Comparison of ENCODE assay signal across 8 mouse cellular contexts in the genomic region with DNA sequence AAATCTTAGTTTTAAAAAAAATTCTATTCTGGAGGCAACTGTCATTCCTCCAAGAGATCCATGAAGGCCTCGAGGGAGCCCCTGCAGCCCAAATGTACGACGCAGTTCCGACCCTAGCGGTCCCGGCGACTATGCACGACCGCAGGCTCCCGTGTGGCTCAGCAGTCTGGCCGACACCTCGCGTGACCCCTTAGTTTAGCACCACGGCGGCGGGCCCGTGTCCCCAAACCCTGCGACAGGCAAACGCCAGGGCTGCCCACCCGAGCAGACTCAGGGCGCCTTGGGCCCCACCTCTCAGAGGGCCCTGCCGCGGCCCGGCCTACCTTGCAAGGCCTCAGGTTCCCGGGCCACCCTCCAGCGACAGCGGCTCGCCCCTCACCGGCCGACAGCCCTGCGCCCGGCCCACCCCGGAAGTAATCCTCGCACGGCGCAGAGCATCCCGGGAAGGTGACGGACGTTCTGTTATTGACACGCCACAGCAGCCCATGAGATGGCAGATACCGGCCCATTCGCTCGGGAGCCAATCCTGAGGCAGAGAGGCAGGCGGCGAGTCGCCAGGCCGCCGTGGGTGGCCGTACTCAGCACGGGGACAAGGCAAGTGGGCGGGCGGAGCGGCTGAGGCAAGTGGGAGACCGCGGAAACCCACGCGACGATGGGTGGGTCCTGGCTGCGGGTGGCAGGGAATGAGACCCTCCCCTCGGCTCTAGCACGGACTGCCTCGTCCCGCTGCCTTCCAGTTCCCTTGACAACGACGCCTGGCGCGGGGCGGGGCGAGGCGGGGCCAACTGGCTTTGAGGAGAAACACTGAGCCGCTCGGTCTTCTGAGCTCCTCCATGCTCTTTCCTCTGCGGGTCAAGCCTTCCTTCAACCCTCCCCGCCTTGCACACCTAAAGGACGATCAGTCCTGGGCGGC. TPM values are rescaled to one million over a fixed set of nuclear protein-coding genes. Genes with fewer than 3 reads are reported as not detected.
A peak's percentile ranks its signal among the peaks of the same experiment; 100 is the strongest.
DNase-seq lines count a peak whose midpoint lies in the region; ATAC-seq and TF ChIP-seq lines count a peak whose summit lies in the region.

Anks3 (minus strand) TSS at position 409 of the 913 bp plus-strand sequence.

- H3K27ac ChIP-seq in forebrain, embryonic 15.5 days (replicated peaks): peak within 1 kb of the TSS; percentile 85

- peak within 1 kb of the TSS; percentile 77 for H3K9ac ChIP-seq in forebrain, embryonic 15.5 days (replicated peaks)

- H3K4me1 ChIP-seq in forebrain, embryonic 15.5 days: peaks cover 25% of the 10 kb centered on the region
- H3K4me1 ChIP-seq in lung, adult 2 months (ENCODE audit: control insufficient read depth, insufficient read depth, low read length): peaks cover 9% of the 10 kb centered on the region

- peak within 1 kb of the TSS; percentile 80 for H3K4me3 ChIP-seq in forebrain, embryonic 15.5 days
- peak within 1 kb of the TSS; percentile 90 for H3K4me3 ChIP-seq in lung, adult 2 months (replicated peaks; ENCODE audit: extremely low read depth, low read depth, low read length)

- H3K9me3 ChIP-seq in forebrain, embryonic 15.5 days: no peaks in the 10 kb centered on the region

- intact Hi-C loops in heart, postnatal 25 days (cut with DNase I): loop anchor here (2.0 to 5.0 kb wide), 2 partner anchors 25 to 83 kb away; partner anchors contain the start of genes Glyr1 and Nudt16l1

- H3K36me3 ChIP-seq in forebrain, embryonic 15.5 days: no peaks in the 10 kb centered on the region

- TF ChIP-seq POLR2A in lung, adult 2 months (IDR thresholded peaks at IDR 0.05; ENCODE audit: borderline replicate concordance, extremely low read depth, low read depth, low read length): peak; percentile 67

- peak; percentile 99 for ATAC-seq in forebrain, embryonic 15.5 days (replicated peaks)
- ATAC-seq in neutrophil, adult 5-6 weeks (ENCODE audit: extremely low read depth, insufficient number of reproducible peaks, low FRiP score, poor library complexity, severe bottlenecking): peak; percentile 91

- no peaks in the 10 kb centered on the region for H3K27me3 ChIP-seq in forebrain, embryonic 15.5 days

- peak within 1 kb of the TSS; percentile 68 for H3K4me2 ChIP-seq in forebrain, embryonic 15.5 days (replicated peaks)

- peak; percentile 93 for DNase-seq in ES-CJ7 (ENCODE audit: low read depth, low spot score)
- peak; percentile 98 for DNase-seq in cerebellum, adult 11 months
- DNase-seq in heart, postnatal 25 days (ENCODE audit: low spot score): peak; percentile 99
- peak; percentile 100 for DNase-seq in layer of hippocampus, adult 18-20 months (ENCODE audit: low spot score in 2 of 2)
- DNase-seq in lung, adult 2 months: peak; percentile 94
- DNase-seq in thymus, adult 18-20 months: peak; percentile 91 to 93

- under 1% methylated on average over 76 of the region's 76 CpGs for WGBS in forebrain, embryonic 15.5 days
- WGBS in lung, adult 2 months: under 1% methylated on average over 76 of the region's 76 CpGs

- TF ChIP-seq CTCF in lung, adult 2 months (IDR thresholded peaks at IDR 0.05; ENCODE audit: insufficient read depth, low read length): no peak

RNA-seq across cellular contexts. Expression of gene Anks3, which starts in this region (rescaled TPM):
- 79.9 and 80.7 TPM in 2 replicates for polyA plus RNA-seq in forebrain, embryonic 15.5 days (2015; fragmentation: Nextera tagmentation; extraction: Ambion mirVana)
- total RNA-seq in heart, postnatal 25 days (2021): 10 to 100 TPM; 13.8 to 14.1 TPM
- 10 to 100 TPM; 70.2 to 71.8 TPM for total RNA-seq in layer of hippocampus, adult 18-20 months (2021)
- polyA plus RNA-seq in lung, adult 2 months (2012; rRNA removed): 55.9 and 58.6 TPM in 2 replicates
- 81.5 and 84.8 TPM in 2 replicates for total RNA-seq in neutrophil, adult 5-6 weeks (2017)

Comparison
In these comparisons a context has a peak if more than half of its experiments do, and no peak if none do; other contexts are left out.
1. Peak in every context shown above with its lines: DNase-seq, ATAC-seq, H3K4me3 ChIP-seq and H3K27ac ChIP-seq.